Mouse (Mus musculus) cerebellum, adult 2 months (tissue): Measurements from ENCODE around the gene Sgcd.

Source experiments
- CTCF ChIP-seq: fragments of 200-500 bp; IDR thresholded peaks from 2 replicates; pipeline ENCODE4 v1.5.1; 2011; ENCODE audit warnings: low read depth, mild to moderate bottlenecking, control low read depth, low read length, moderate library complexity, borderline replicate concordance; ENCODE audit not compliant: insufficient read depth
- POLR2A ChIP-seq: fragments of 200-500 bp; IDR thresholded peaks from 2 replicates; pipeline ENCODE4 v1.6.1; 2011; ENCODE audit warnings: low read length, control low read depth, borderline replicate concordance; ENCODE audit not compliant: insufficient read depth

- TF ChIP-seq CTCF (no peak), POLR2A (no peak)
Observed at GRCm38 (mm10) chr11:47139271-47139670, 849.5 kb downstream of the Sgcd start.
